Mouse (Mus musculus): ENCODE results near the gene Fam43a.

The Fam43a gene

GRCm38 (mm10) chr16:30599491-30600268, at the start of gene Fam43a:
TSS of gene Fam43a (plus strand) at chr16:30599723.
- DNase-seq (ENCODE audit: low read depth), result peak; percentile 83

GRCm38 (mm10) chr16:30549966-30550747, 49.4 kb upstream of the Fam43a start:
- no peak for DNase-seq (ENCODE audit: low read depth)

DNA sequence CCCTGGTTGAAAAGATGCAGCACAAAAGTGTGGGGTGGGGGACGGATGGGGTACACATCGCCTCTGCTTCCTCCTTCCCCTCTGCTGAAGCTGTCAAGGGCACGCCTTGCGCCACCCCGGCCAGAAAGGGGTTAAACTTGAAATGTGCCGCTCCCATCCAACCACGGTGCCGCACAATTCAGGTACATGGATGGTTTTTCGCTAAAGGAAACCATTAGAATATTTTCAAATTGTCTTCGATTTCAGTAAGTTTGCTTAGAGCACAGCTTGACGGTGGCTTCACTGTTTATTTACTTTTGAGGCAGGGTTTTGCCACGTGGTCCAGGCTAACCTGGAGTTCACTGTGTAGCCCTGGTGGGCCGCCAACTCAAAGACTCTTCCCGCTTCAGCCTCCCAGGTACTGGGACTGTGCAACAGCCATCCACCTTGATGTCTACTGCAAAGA, 48.8 kb upstream of the Fam43a start, which contains the start of gene Tmem44:
Gene Tmem44 (minus strand): TSS at position 95 of the 445 bp plus-strand sequence.
- DNase-seq (ENCODE audit: low read depth), result no peak

DNA sequence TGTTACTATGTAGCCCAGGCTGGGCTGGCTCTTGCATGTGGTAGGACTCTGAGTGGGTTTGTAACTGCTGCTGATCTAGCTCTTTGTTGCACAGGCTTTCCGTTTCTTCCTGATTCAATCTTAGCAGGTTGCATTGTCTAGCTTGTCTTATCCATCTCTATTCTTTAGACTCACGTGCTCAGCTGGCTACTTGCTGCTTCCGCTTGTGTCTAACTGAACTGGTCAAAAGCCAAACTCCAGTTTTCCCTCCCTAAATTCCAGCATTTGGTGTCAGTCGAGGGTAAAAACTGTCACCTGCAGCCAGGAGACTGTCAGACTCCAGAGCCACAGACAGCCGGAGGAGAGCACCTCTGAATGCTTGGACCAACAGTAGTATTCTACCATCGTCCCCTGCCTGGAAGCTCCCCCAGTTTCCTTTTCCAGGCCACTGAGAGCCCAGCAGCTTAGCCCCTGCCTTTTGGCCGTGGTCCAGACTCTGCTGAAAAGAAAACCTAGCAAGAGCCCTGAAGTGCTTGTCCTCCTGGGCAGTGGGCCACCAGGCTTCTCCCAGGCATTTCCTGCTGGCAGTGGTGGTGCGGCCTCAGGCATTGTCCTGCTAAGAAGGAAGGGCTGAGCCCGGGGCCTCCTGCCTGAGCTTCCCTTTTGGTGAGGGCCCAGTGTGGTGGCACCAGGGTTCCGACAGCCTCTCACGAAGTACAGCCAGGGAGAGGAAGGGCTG, 46.7 kb upstream of the Fam43a start:
- peak; percentile 55 for DNase-seq (ENCODE audit: low read depth)

GRCm38 (mm10) chr16:30554109-30554508, 45.4 kb upstream of the Fam43a start:
- DNase-seq (ENCODE audit: low read depth), result no peak

DNA sequence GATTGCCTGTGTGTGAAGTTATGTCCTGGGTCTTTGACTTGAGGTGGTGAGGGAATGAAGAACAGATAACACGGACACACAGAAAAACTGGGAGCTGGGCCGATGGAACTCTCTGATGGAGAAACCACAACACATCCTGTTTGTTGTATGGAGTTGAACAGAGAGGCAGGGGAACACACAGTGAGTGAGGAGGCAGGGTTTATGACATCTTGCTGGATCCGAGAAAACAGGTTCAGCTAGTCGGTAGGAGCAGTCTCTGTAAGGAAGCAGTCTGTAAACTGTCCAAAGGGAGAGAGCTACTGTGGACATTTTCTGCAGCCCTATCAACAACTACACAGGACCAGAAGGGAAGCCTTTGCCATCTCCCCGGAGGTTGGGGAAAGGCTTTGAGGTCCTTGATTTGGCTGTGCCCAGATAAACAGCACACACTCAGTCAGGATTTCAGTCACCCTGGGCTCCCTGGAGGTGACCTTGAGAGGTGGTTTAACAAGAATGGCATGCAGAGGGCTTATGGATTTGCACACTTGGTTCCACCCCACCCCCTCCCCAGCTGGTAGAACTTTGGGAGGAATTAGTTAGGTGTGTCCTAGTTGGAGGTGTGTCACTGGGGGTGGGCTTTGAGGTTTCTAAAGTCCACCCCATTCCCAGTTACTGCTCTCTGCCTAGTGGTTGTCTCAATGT, 40.1 kb upstream of the Fam43a start:
- DNase-seq (ENCODE audit: low read depth), result no peak

DNA sequence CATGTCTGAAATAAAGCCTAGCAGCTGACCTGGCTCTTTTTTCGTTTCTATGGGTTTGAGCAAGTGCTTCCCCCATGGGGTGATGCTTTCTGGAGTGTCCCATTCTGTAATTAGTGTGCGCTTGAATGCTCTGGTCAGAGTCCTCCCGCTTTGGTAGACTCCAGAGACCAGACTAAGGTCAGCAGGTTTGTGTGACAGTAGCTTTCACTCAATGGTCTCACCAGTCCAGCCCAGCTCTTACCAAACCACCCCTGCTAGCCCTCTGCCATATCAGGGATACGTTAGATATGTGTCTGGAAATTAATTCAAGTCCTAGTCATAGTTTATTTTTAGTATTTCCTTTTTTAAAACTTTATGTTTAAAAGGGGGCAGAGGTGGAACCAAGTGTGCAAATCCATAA, 38.9 kb upstream of the Fam43a start:
- no peak for DNase-seq (ENCODE audit: low read depth)

DNA sequence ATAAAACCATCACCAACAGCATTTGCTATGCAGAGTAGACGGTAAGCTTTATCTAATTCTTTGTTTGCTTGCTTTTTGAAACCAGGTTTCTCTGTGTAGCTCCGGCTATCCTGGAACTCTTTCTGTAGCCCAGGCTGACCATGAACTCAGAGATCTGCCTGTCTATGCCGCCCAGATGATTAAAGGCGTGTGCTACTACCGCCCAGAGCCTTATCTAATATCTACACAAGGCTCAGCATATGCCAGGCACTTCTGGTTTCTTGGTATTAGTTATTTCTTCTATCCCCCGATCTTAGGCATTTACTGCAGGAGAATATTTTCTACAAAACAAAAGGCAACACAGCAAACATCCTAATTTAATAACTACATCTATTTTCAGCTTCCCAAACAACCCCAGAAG, 33.9 kb upstream of the Fam43a start:
- DNase-seq (ENCODE audit: low read depth), result no peak

DNA sequence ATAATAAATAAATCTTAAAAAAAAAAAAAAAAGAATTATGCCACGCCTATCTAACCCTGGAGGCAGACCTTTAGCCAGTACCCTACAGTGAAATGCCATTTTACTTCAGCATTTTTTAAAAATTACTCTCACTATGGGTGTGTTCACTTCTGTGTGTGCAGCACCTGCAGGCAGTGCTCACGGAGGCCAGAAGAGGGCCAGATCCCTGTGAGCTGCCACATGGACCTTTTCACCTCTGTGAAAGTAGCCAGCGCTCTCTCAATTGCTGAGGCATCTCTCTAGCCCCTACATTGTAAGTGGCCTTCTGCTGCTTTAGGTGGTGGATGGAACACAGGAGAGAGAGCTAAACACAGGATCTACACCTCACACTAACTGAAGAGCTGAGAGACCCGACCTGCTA, 29.4 kb upstream of the Fam43a start:
- DNase-seq (ENCODE audit: low read depth), result no peak

DNA sequence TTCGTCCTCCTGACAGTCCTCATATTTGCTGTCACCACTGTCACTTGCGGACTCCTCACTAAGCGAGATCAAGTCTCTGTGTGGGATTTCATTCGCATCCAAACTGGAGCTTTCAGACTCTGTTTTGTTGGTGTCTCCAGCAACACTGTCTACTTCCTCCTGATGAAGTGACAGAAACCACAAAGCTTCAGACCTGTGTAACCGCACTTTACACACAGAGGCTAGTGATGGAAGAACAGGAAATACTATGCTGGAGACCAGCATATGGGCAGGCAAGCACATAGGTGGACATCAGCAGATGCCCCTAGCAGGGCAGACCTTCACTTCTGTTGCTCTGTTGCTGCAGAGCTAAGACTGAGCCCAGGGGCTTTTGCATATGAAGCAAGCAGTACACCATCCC, 28.1 kb upstream of the Fam43a start:
- no peak for DNase-seq (ENCODE audit: low read depth)

GRCm38 (mm10) chr16:30572239-30572638, 27.3 kb upstream of the Fam43a start:
- no peak for DNase-seq (ENCODE audit: low read depth)

DNA sequence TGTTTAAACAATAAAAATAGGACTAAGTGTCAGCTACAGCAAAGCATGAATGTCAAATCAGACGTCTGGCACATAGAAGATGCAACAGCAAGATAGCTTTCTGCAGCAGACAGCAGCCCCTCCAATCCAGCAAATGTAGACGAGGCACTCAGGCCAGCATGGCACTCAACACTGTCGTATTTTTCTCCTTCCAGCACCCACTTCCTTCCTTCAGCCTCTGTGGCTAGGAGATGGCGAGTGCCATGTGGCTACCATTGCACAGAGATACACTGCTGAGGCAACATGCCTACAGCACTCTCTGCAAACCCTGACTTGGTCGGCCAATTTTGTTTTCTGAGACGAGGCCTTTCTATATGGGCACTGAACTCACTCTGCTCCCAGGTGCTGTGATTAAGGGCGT, 23.7 kb upstream of the Fam43a start:
- no peak for DNase-seq (ENCODE audit: low read depth)

DNA sequence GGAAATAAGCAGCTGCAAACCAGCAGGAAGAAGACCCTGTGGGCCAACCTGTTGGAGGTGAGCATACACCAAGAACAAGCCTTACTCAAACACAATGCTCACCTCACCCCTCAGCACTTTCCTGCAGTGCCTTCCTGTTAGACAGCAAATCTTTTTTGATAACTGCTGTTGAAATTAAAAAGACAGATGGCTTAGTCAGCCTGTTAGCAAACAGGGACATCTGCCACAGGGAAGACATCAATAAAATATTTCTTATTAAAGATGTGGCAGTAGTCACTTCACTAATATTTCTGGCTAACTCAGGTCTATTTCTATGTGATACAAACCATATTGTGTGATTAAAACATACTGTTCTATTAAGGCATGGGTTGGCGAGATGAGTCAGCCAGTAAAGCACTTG, 23.1 kb upstream of the Fam43a start:
- DNase-seq (ENCODE audit: low read depth), result no peak

DNA sequence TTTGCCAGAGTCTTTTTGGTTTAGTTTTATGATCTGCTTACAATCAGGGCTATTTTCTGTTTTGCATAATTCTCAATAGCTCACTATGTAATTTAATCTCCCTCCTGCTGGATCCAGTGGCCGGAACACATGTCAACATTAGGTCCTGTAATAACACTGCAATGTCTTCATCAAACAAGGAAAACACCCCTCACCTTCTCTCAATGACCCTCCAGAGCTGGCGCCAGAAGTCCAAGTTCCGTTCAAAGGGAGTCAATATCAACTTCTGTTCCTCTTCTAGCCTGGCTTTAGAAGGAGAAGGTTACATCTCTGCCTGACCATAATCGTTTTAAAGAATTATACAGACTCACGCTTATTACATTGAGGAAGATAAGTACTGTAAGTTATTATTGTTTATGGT, 18.8 kb upstream of the Fam43a start:
- no peak for DNase-seq (ENCODE audit: low read depth)

DNA sequence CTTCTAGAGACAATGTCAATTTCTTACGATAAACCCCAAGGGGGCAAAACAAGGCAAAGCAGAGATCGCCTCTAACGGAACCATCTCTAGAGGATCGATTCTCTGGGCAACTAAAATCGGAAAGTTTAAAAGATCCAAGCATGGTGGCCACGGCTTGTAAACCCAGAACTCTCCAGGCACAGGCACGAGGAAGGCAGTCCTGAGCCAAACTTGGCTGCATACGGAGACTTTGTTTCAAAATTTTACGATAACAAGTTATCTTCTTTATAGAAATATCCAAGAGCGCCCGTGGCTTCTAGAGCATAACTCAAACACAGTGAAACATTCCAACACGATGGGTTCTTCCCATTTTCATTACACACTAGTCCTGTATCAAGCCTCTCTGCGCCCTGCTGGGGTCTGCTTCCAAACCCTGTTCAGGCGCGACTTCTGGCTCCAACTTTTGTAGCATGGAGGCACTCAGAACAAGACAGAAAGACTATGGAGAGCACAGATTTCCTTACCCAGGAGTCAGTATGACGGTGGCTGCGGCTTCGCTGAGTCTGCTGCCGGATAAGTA, 12.5 kb upstream of the Fam43a start:
- DNase-seq (ENCODE audit: low read depth), result no peak

GRCm38 (mm10) chr16:30587494-30588327, 11.8 kb upstream of the Fam43a start, which contains the start of gene Lsg1:
TSS of gene Lsg1 (minus strand) at chr16:30587592.
- DNase-seq (ENCODE audit: low read depth), result peak; percentile 93

GRCm38 (mm10) chr16:30590264-30591209, 9.0 kb upstream of the Fam43a start:
- no peak for DNase-seq (ENCODE audit: low read depth)

DNA sequence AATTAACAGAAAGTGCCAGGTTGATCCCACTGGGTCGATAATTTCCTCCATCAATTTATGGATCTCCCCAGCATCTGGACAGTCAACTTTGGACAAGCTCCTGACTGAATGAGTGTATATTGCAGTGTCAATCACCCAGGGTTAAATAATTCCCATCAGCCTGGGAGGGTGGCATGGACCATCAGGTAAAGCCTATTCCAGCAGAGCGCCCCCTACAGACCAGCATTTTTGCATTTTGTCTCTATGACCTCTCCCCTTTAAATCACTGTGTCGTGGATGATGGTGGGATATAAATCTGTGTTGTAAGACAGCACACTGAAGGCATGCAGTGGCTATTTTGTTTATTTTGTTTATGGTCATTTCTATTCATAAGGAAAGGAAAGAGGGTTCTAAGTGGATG, 7.5 kb upstream of the Fam43a start:
- DNase-seq (ENCODE audit: low read depth), result no peak

DNA sequence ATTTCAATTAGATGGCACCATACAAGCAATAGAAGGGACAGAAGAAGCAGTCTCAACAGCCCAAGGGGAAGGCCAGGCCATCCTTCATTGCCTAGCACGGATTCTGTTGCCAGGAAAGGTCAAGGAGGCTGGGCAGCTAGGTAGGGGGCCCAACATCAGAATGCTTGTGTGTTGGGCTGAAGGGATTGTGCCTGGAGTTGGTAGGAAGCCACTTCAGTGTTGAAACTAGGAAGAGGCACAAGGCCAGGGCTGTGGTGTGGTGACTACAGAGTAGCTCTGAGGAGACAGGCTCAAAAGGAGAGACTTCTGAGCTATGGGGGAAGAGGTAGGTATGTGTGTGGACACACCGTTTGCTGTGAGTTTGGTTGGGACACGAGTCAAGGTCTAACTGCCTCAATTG, 4.2 kb upstream of the Fam43a start:
- no peak for DNase-seq (ENCODE audit: low read depth)
